Mouse (Mus musculus) ovary, adult 18-20 months (tissue): ENCODE results near the gene Six2.
A peak's percentile ranks its signal among the peaks of the same experiment; 100 is the strongest.
"Not testable (repeated sequence)": the region's sequence is repeated elsewhere in the genome, so short reads cannot be mapped to it uniquely, and the experiment has no call there.

Experiments used
- DNase-seq: peaks from one replicate; pipeline ENCODE4 v3.0.0; 2022; ENCODE audit warnings: low spot score, mixed read lengths

Gene Six2

GRCm38 (mm10) chr17:85690323-85690968 is 2.4 kb upstream of the Six2 start:
- no peak for DNase-seq

- no peak for DNase-seq
These were observed 1.8 kb upstream of the Six2 start for GRCm38 (mm10) chr17:85689807-85690319.

GRCm38 (mm10) chr17:85688911-85689806 is 1.1 kb upstream of the Six2 start:
- no peak for DNase-seq

- no peak for DNase-seq
These were observed 446 bp downstream of the Six2 start for GRCm38 (mm10) chr17:85687421-85688235.

- DNase-seq = no peak
These were observed 1.3 kb downstream of the Six2 start for GRCm38 (mm10) chr17:85686476-85687420.

- no peak for DNase-seq
These were observed 2.3 kb downstream of the Six2 start for GRCm38 (mm10) chr17:85685689-85686281.

GRCm38 (mm10) chr17:85684841-85685688 is 3.0 kb downstream of the Six2 start:
- DNase-seq = no peak

- not testable (repeated sequence) for DNase-seq
These were observed 3.6 kb downstream of the Six2 start for GRCm38 (mm10) chr17:85684436-85684835.

- no peak for DNase-seq
These were observed 4.1 kb downstream of the Six2 start for GRCm38 (mm10) chr17:85683984-85684307.

- no peak for DNase-seq
These were observed 4.7 kb downstream of the Six2 start for GRCm38 (mm10) chr17:85683111-85683983.

- no peak for DNase-seq
These were observed 5.8 kb downstream of the Six2 start for GRCm38 (mm10) chr17:85682181-85682710.

GRCm38 (mm10) chr17:85681741-85682140 is 6.3 kb downstream of the Six2 start:
- no peak for DNase-seq

GRCm38 (mm10) chr17:85680851-85681550 is 7.1 kb downstream of the Six2 start:
- no peak for DNase-seq

- no peak for DNase-seq
These were observed 7.8 kb downstream of the Six2 start for GRCm38 (mm10) chr17:85680116-85680850.

GRCm38 (mm10) chr17:85679651-85680050 is 8.4 kb downstream of the Six2 start:
- DNase-seq = no peak

- peak; percentile 35 for DNase-seq
These were observed 23.3 kb downstream of the Six2 start for GRCm38 (mm10) chr17:85664618-85665320.

GRCm38 (mm10) chr17:85664202-85664601 is 23.9 kb downstream of the Six2 start:
- DNase-seq = no peak
